Mouse (Mus musculus) small intestine, adult 2 months (tissue): ENCODE data around the gene Olfr1243. TPM values are rescaled to one million over a fixed set of nuclear protein-coding genes. Genes with fewer than 3 reads are reported as not detected.
"Not testable (repeated sequence)": the region's sequence is repeated elsewhere in the genome, so short reads cannot be mapped to it uniquely, and the experiment has no call there.

ENCODE experiments used
- H3K27ac ChIP-seq: fragments of 200-500 bp; 2 replicates; pipeline ENCODE4 v1.5.1; 2012; ENCODE audit warnings: low read depth, low read length, control low read depth, inconsistent platforms; ENCODE audit not compliant: insufficient read depth
- H3K27me3 ChIP-seq: fragments of 200-500 bp; 2 replicates; pipeline ENCODE4 v1.6.1; 2012; ENCODE audit warnings: mild to moderate bottlenecking, moderate library complexity, low read length, inconsistent platforms; ENCODE audit not compliant: control insufficient read depth, insufficient read depth
- H3K36me3 ChIP-seq: fragments of 200-500 bp; 2 replicates; pipeline ENCODE4 v1.6.1; 2012; ENCODE audit warnings: mild to moderate bottlenecking, low read length, control low read depth, inconsistent platforms; ENCODE audit not compliant: control insufficient read depth, insufficient read depth
- H3K4me1 ChIP-seq: fragments of 200-500 bp; 2 replicates; pipeline ENCODE4 v1.6.1; 2012; ENCODE audit warnings: low read length, inconsistent platforms, mixed read lengths; ENCODE audit not compliant: control insufficient read depth, insufficient read depth, insufficient read length
- H3K4me3 ChIP-seq: fragments of 200-500 bp; 2 replicates; pipeline ENCODE4 v1.5.1; 2012; ENCODE audit warnings: low read depth, mild to moderate bottlenecking, control low read depth, inconsistent platforms, low read length, moderate library complexity
- CTCF ChIP-seq: fragments of 200-500 bp; IDR thresholded peaks from 2 replicates; pipeline ENCODE4 v1.5.1; 2012; ENCODE audit warnings: low read depth, mild to moderate bottlenecking, control low read depth, inconsistent platforms, low read length, moderate library complexity, mixed read lengths; ENCODE audit not compliant: insufficient replicate concordance, insufficient read length; ENCODE audit errors: extremely low read depth
- POLR2A ChIP-seq: fragments of 200-500 bp; IDR thresholded peaks from 2 replicates; pipeline ENCODE4 v1.6.1; 2012; ENCODE audit warnings: low read depth, mild to moderate bottlenecking, control low read depth, inconsistent platforms, low read length, moderate library complexity
- WGBS: fragments of 180-500 bp; shearing (Covaris S2); methylation state at CpG from one replicate; pipeline ENCODE4 v1.1.7; 2018; 5-methylcytosine and 5-hydroxymethylcytosine counted together
- polyA plus RNA-seq: library from polyadenylated mRNA; depleted of rRNA; stranded (reverse); fragments of >200 nt; gene quantifications from 2 replicates; pipeline ENCODE4 v1.2.3, GENCODE M21; 2012; rRNA removed

Olfr1243 gene
- polyA plus RNA-seq, result not detected in 2 replicates

GRCm38 (mm10) chr2:89531387-89531786 is at the start of gene Olfr1243:
Olfr1243 (minus strand) TSS chr2:89531487.
- 92% methylated on average over 1 of the region's 1 CpGs for WGBS

GRCm38 (mm10) chr2:89578347-89578746 is 47.1 kb upstream of the Olfr1243 start, which contains the start of gene Olfr1245:
Olfr1245 (minus strand) TSS chr2:89578447.
- H3K4me3 ChIP-seq, result no peak within 1 kb of the TSS
- H3K36me3 ChIP-seq, result no peaks in the 10 kb centered on the region
- no peaks in the 10 kb centered on the region for H3K27me3 ChIP-seq
- H3K27ac ChIP-seq, result no peak within 1 kb of the TSS
- TF ChIP-seq POLR2A (no peak), CTCF (no peak)
- 76% methylated on average over 1 of the region's 1 CpGs for WGBS
- H3K4me1 ChIP-seq, result no peaks in the 10 kb centered on the region

More at GRCm38 (mm10) chr2:89531387-89531786, at the start of gene Olfr1243:
- no peaks in the 10 kb centered on the region for H3K4me1 ChIP-seq
- TF ChIP-seq CTCF (no peak), POLR2A (no peak)
- H3K27me3 ChIP-seq, result no peaks in the 10 kb centered on the region
- no peaks in the 10 kb centered on the region for H3K36me3 ChIP-seq
- H3K27ac ChIP-seq, result no peak within 1 kb of the TSS
- no peak within 1 kb of the TSS for H3K4me3 ChIP-seq

- H3K4me1 ChIP-seq, H3K27me3 ChIP-seq, H3K4me3 ChIP-seq, H3K27ac ChIP-seq, H3K36me3 ChIP-seq: not testable (repeated sequence)
- WGBS, result 55% methylated on average over 2 of the region's 2 CpGs
Observed at GRCm38 (mm10) chr2:89562706-89563105, 31.4 kb upstream of the Olfr1243 start.

- Histone ChIP-seq H3K4me3 (no peak overlapping the region), H3K36me3 (no peaks in the 10 kb centered on the region), H3K27me3 (no peaks in the 10 kb centered on the region), H3K27ac (no peak overlapping the region), H3K4me1 (no peaks in the 10 kb centered on the region)
- TF ChIP-seq CTCF (no peak), POLR2A (no peak)
- WGBS, result 48% methylated on average over 2 of the region's 2 CpGs
Observed at GRCm38 (mm10) chr2:89544516-89544915, 13.2 kb upstream of the Olfr1243 start.

DNA sequence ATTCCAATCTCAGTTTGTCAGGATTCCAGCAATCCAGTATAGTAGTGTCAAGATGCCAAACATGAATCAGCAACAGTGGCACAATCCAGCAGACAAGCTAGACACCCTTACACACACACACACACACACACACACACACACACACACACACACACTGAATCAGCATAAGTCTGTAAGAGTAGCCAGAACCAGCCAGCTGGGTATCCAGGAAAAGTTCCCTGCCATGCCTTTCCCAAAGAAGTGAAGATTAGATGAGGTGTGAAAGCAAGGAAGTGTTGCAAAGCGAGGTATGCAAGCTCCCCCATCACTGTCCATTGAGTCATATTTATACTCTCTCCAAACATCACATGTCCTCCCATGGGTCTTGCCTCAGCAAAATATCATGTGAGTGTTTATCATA is 8.6 kb upstream of the Olfr1243 start:
- Histone ChIP-seq H3K4me3 (no peak overlapping the region), H3K27me3 (no peaks in the 10 kb centered on the region), H3K4me1 (no peaks in the 10 kb centered on the region), H3K36me3 (no peaks in the 10 kb centered on the region), H3K27ac (no peak overlapping the region)
- 65% methylated on average over 1 of the region's 1 CpGs for WGBS
- TF ChIP-seq POLR2A, result no peak
- TF ChIP-seq CTCF, result no peak

- no peaks in the 10 kb centered on the region for H3K36me3 ChIP-seq
- WGBS, result 72% methylated on average over 1 of the region's 1 CpGs
- TF ChIP-seq CTCF (no peak), POLR2A (no peak)
Observed at GRCm38 (mm10) chr2:89498235-89498634, 33.1 kb downstream of the Olfr1243 start, which contains the start of gene Olfr1242. Olfr1242 (minus strand) TSS chr2:89498335.

GRCm38 (mm10) chr2:89487026-89487425 is 44.3 kb downstream of the Olfr1243 start, which contains the start of gene Olfr1241:
Olfr1241 (minus strand) TSS chr2:89487126.
- Histone ChIP-seq H3K4me3 (no peak within 1 kb of the TSS), H3K27me3 (no peaks in the 10 kb centered on the region), H3K27ac (no peak within 1 kb of the TSS), H3K36me3 (no peaks in the 10 kb centered on the region), H3K4me1 (no peaks in the 10 kb centered on the region)
- no peak for TF ChIP-seq CTCF
- no peak for TF ChIP-seq POLR2A

More at GRCm38 (mm10) chr2:89498235-89498634, 33.1 kb downstream of the Olfr1243 start, which contains the start of gene Olfr1242:
- H3K4me3 ChIP-seq, result no peak within 1 kb of the TSS
- no peaks in the 10 kb centered on the region for H3K27me3 ChIP-seq
- no peaks in the 10 kb centered on the region for H3K4me1 ChIP-seq
- no peak within 1 kb of the TSS for H3K27ac ChIP-seq

Other genes with a start within 250 kb of the Olfr1243 start
- not detected in 2 replicates for gene Olfr1229, start 243.5 kb downstream of the Olfr1243 start, polyA plus RNA-seq
- not detected in 2 replicates for gene Olfr1230, start 234.2 kb downstream of the Olfr1243 start, polyA plus RNA-seq
- gene Olfr1231, start 224.4 kb downstream of the Olfr1243 start, polyA plus RNA-seq, result not detected in 2 replicates
- gene Olfr1232, start 201.8 kb downstream of the Olfr1243 start, polyA plus RNA-seq, result not detected in 2 replicates
- gene Olfr1233, start 189.1 kb downstream of the Olfr1243 start, polyA plus RNA-seq, result not detected in 2 replicates
- not detected in 2 replicates for gene Olfr1234, start 166.6 kb downstream of the Olfr1243 start, polyA plus RNA-seq
- not detected in 2 replicates for gene Olfr1238, start 121.8 kb downstream of the Olfr1243 start, polyA plus RNA-seq
- gene Olfr1239, start 111.1 kb downstream of the Olfr1243 start, polyA plus RNA-seq, result not detected in 2 replicates
- not detected in 2 replicates for gene Olfr1240, start 88.5 kb downstream of the Olfr1243 start, polyA plus RNA-seq
- not detected in 2 replicates for gene Olfr1241, start 44.4 kb downstream of the Olfr1243 start, polyA plus RNA-seq
- not detected in 2 replicates for gene Olfr1242, start 33.2 kb downstream of the Olfr1243 start, polyA plus RNA-seq
- gene Olfr1245, start 47.0 kb upstream of the Olfr1243 start, polyA plus RNA-seq, result not detected in 2 replicates
- not detected in 2 replicates for gene Olfr1246, start 61.7 kb upstream of the Olfr1243 start, polyA plus RNA-seq
- not detected in 2 replicates for gene Olfr1247, start 82.6 kb upstream of the Olfr1243 start, polyA plus RNA-seq
- not detected in 2 replicates for gene Olfr1248, start 86.8 kb upstream of the Olfr1243 start, polyA plus RNA-seq
- gene Olfr1249, start 103.5 kb upstream of the Olfr1243 start, polyA plus RNA-seq, result not detected in 2 replicates
- not detected in 2 replicates for gene Olfr1250, start 130.0 kb upstream of the Olfr1243 start, polyA plus RNA-seq
- gene Olfr1251, start 140.4 kb upstream of the Olfr1243 start, polyA plus RNA-seq, result not detected in 2 replicates
- not detected in 2 replicates for gene Olfr1252, start 193.5 kb upstream of the Olfr1243 start, polyA plus RNA-seq
- gene Olfr1253, start 225.6 kb upstream of the Olfr1243 start, polyA plus RNA-seq, result not detected in 2 replicates